Mouse (Mus musculus) lung, adult 2 months (tissue): Measurements from ENCODE around the gene Aak1.

Experiments
- CTCF ChIP-seq: fragments of 200-500 bp; IDR thresholded peaks from 2 replicates; pipeline ENCODE4 v1.5.1; 2011; ENCODE audit warnings: mild to moderate bottlenecking, low read length, control low read depth; ENCODE audit not compliant: insufficient read depth
- POLR2A ChIP-seq: fragments of 200-500 bp; IDR thresholded peaks from 2 replicates; pipeline ENCODE4 v1.6.1; 2011; ENCODE audit warnings: low read depth, mild to moderate bottlenecking, control low read depth, low read length, borderline replicate concordance; ENCODE audit errors: extremely low read depth

DNA sequence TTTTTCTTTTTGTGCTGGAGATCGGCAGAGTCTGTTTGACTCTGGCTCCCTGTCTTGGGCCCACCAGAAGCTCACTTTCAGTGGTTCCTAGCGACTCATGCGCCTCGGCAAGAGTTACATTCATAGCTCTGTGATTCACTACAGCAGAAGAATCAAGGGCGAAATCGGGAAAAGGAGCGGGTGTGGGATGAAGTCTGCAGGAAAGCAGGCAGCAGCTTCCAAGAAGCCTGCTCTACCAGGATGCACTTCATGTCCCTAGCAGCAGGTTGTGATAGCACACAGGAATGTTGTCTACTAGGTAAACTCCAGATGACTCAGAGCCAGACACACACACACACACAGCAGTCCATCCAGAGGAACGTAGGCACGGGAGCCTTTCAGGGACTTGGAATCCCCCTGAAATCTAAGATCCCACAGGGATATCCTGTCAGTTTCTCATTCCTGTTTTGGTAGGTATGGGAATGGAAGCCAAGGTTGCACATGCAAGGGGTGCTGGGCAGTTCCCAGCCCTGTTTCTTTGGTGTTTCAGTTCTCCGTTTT lies 202.6 kb downstream of the Aak1 start:
- no peak for TF ChIP-seq CTCF
- TF ChIP-seq POLR2A = no peak
